Mouse (Mus musculus) layer of hippocampus, adult 18-20 months (tissue): Measurements from ENCODE around the gene Draxin. TPM values are rescaled to one million over a fixed set of nuclear protein-coding genes. Genes with fewer than 3 reads are reported as not detected.

ENCODE experiments used
- DNase-seq, 2 experiments: peaks; one replicate each; pipeline ENCODE4 v3.0.0; 2022; ENCODE audit warnings: low spot score in 2 of 2
- total RNA-seq, 2 experiments: library from RNA; stranded (reverse); gene quantifications; 2 replicates each; pipeline ENCODE4 v1.2.3; 2021

Draxin gene
- total RNA-seq, 2 experiments from 2014 or later: 0.15 to 0.27 TPM

DNA sequence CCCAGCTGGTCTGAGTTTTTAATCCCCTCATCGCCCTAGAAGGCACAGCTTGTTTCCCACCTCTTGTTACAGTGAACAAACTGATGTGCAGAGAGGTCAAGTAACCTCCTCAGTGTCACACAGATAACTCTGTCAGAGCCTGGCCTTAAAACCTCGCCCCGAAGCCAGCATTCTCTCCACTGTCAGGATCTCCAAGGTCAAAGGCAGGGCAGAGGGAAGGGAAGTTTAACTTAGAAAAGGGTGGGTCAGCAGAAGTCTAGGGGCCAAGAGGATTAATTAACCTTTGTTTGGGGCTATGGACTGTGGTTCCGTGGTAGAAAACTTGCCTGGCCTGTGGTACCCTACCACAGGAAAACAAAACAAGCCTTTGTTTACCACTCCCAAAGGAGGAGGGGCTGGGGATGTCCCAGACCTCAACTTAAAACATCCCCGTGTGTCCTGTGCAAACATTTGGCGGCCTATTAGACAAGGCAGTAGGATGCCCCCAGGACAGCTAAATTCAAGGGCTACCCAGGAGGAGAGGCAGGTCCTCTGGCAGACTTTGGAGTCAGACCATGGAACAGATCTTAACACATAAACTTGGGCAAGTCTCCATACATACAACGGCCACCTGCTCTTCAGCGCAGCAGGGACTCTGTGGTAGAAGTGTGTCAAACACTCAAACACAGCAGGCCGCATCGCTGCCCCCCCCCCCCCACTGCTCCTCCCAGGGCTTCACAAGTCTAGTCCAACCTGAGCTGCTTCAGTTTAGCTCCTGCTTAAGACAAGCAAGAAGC lies 45.2 kb downstream of the Draxin start:
- no peak for DNase-seq

GRCm38 (mm10) chr4:148084261-148084714 lies 46.2 kb downstream of the Draxin start:
- no peak for DNase-seq

DNA sequence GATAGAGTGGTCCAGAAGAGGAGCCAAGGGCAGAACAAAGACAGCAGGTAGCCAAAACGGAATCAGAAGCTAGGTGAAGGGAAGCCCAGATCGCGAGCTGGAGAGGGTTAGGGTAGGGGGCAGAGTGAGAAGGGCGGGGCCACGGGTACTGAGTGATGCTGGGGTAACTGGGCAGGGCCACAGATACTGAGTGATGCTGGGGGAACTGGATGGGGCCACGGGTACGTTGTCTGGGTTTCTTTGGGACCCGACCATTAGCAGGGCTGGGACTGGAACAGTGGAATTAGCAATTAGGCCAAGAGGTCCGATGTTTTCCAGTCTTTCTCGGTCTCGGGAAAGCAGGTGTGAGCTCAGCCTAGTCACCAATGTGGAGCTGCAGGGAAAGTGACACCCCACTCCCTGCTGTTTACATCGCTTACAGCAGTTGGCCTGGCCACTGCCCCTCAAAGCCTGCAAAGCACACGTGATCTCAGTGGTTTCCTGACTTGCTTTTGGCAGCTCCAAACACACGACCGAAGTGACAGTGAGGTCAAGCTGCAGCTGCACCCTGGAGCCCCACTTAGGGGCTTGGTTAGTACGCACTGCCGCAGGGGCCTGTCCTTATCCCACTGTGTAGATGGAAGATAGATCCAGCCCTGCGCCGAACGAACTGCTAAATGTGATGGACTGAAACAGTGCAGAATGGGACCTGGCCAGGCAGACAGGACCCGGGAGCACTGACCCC lies 47.2 kb downstream of the Draxin start:
- no peak for DNase-seq

GRCm38 (mm10) chr4:148082257-148083044 lies 48.0 kb downstream of the Draxin start:
- DNase-seq: peak in 1 of 2 experiments; percentile 48

GRCm38 (mm10) chr4:148081201-148081600 lies 49.3 kb downstream of the Draxin start:
- no peak for DNase-seq

DNA sequence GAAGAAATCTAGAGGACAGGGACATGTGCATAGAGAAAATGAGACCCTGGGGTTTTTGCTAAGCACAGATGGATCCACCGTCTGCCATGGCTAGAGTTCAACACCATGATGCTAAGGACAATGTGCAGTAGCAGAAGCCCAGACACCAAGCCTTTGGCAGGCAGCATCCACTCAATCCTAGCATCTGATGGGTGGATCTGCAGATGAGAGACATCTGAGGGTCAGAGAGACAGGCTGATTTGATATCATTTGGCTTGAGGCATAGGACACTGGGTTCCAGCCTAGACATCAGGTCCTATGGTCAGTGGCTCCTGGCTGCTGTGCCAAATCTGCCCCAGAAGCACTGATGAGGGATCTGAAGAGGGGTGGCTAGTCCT lies 49.9 kb downstream of the Draxin start:
- DNase-seq: no peak

DNA sequence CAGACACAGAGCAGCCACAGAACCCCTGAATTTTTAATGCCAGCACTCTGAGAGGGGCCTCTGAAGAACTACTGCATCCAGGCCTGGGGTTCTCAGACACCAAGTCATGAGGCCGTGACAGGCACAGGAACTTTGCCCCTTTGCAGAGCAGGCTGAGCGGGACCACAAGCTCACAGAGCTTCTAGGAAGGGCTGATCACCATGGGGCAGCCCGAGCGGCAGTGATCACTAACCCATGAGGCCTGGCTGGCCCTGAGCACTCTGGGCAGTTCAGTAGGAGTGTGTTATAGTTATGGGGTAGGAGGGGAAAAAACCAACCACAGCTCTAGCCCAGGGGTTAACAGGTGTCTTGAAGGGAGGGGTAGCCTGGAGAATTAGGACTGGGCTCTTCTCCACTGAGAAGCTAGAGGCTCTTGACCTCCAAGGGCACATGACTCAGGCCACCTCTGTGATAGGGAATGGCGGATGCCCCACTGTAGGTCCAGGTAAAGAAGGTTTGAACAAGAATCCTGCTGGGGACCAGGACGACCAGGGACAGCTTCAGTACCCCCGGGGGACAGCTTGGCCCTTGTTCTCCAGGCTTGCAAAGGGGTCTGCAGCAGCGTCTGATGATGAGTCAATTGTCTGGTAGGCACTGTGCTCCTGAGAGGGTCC lies 50.4 kb downstream of the Draxin start:
- no peak for DNase-seq

GRCm38 (mm10) chr4:148079212-148079611 lies 51.3 kb downstream of the Draxin start:
- DNase-seq: no peak

GRCm38 (mm10) chr4:148075881-148076280 lies 54.6 kb downstream of the Draxin start:
- no peak for DNase-seq

DNA sequence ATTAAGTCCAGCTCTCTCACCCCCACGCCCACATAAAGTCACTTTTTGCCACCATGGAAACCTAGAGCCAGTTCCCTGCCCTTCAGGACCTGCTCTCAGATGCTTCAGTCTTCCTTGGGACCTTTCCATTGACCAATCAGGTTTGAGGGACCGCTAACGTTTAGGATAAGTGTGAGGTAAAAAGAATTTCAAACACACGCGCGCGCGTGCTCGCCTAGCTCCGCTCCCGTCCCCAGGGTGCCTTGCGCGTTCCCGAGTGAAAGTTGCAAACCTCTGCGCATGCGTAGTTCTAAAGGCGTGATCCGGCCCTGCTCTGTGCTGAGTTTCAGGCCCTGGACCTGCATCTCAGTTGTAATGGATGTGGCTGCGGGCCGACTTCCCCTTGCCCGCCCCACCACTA lies 55.2 kb downstream of the Draxin start:
- peak; percentile 52 to 81 for DNase-seq

DNA sequence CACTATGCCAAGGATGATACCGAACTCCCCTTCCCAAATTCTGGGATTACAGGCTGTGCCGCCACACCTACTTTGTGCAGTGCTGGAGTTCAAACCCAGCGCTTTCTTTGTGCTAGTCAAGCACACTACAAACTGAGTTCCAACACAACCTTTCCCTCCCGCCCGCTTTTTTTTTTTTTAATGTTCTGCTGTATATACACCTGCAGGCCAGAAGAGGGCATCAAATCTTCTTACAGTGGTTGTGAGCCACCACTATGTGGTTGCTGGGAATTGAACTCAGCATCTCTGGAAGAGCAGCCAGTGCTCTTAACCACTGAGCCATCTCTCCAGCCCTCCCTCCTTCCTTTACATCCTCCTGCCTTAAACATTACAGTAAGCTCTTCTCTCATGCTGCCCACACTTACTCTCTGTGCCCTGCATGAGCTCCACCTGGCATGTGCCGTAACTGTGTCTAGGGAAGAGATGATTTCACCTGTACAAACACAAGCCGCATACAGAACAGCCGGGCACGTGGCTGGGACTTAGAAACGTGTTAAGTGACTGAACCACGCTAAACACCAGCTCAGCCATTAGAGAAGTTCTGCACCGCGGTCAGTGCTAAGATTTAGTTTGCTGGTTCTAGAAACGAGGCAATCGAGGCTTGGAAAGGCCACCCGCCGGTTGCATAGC lies 55.8 kb downstream of the Draxin start:
- no peak for DNase-seq

- no peak for DNase-seq
These were observed 59.0 kb downstream of the Draxin start for GRCm38 (mm10) chr4:148071508-148071907.

GRCm38 (mm10) chr4:148069602-148070218 lies 60.8 kb downstream of the Draxin start:
- DNase-seq: no peak

DNA sequence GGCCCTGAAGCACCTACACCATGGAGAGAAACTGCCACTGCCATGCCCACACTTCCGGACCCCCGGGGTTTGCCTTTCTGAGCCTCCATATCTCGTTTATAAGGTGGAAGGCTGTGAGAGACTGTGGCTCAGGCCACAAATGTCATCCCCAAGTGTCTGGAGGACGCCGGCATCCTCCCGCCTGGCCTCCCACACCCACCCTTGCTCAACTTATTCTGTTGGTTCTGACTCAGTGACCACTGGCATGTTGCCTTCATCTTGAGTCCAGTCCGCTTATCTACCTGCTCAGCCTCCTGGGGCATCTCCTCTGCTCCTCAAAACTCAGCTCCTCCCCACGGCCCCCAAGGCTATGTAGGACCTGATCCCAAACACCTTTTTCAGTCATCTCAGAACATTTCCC lies 63.2 kb downstream of the Draxin start:
- DNase-seq: no peak

DNA sequence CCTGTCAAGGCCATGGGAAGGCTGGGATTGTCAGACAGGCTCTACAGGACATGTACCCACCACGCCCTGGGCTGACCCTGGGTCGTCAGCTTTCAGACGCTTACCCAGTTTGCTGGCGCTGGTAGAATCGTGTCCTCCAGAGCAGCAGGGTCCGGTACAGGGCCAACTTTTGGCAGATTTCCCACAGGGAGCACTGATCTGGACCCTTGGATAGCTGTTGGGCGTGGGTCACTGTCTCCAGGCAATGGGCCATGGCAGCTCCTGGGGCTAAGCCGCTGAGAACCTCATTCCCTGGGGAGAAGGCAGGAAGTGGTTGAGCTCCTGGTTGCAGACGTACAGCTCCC lies 64.1 kb downstream of the Draxin start:
- no peak for DNase-seq

DNA sequence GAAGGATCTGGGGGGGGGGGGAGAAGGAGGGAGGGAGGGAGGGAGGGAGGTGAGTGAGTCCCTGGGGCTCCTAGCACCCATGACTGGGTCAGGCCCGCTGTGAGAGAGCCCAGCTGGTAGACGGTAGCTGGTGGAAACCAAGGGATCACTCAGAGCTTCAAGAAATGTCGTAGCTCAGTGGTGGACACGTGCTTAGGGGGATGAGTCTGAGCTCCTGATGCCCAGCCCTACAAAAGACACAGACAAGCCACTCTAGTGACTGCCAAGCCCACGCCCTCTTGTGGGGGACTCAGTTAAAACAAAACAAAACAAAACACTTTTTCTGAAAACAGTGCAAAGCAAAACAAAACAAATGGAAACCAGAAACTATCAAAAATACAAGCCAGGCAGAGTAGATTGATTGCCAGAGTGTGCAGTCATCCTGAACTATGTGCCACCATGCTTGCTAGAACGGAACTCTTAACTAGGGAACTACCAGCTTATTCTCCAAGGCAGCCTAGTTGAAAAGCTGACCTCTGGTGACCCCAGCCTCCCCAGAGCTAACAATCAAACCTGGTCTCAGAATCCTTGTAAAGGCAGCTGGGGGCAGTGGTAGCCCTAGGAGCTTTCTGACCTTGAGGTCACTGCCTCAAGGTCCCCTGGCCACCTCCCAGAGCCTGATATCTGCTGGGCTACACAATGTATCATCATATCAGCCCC lies 64.6 kb downstream of the Draxin start:
- DNase-seq: no peak

DNA sequence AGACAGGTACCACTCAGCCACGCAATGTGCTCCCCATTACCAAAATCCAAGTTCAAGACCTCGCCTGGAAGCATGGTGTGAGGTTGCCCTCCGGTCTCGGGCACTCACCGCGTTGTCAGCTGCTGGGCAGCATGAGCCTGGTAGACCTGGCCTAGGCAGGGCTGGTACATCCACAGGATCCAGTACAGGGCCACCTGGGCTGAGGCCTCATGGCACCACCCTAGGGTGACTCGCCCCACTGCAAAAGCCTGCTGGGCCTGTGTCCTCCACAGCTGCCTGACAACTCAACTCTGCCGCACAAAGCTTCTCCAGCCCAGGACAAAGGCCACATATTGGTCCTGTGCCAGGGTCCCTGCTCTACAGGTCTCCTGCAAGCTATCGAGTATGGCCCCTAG lies 69.4 kb downstream of the Draxin start:
- no peak for DNase-seq

GRCm38 (mm10) chr4:148060120-148061085 lies 70.1 kb downstream of the Draxin start:
- DNase-seq: no peak

DNA sequence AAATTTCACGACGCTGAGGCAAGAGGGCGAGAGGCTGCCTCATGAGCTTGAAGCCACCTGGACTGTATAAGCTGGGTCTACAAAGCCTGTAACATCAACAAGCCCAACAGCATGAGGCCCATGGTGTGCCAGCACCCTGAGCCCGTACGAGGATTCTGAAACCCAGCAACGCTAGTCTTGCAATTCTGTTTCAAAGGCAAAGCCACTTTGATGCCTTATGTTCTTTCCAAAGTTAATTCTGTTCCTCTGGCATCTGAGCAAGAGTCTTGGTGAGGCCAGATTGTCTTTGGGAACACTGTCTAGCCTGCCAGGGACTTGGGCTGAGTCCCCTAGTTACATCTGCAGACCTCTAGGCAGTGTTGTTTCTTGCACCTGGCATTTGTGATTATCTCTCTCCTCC lies 71.5 kb downstream of the Draxin start:
- peak; percentile 49 to 75 for DNase-seq
